23 mouse cellular contexts compared by ENCODE assay signal in genomic region chr12:41716946-41717345, GRCm38 (mm10).
A peak's percentile ranks its signal among the peaks of the same experiment; 100 is the strongest.
DNase-seq lines count a peak whose midpoint lies in the region; ATAC-seq and TF ChIP-seq lines count a peak whose summit lies in the region.
"Had no signal": no experiment of that assay in that cellular context is flagged by ENCODE, and none has a peak within 500 bp of the region (broad histone marks: within the 10 kb centered on the region; RNA-seq: fewer than 3 reads in every experiment).

No protein-coding gene starts in this region.

- H3K36me3 ChIP-seq in forebrain, embryonic 14.5 days (ENCODE audit: control insufficient read depth, insufficient read depth, low read length), result no peaks in the 10 kb centered on the region
- H3K36me3 ChIP-seq in forebrain, embryonic 10.5 days (replicated peaks), result no peaks in the 10 kb centered on the region
- no peaks in the 10 kb centered on the region for H3K36me3 ChIP-seq in ES-Bruce4 (ENCODE audit: control insufficient read depth, insufficient read depth, low read length, poor library complexity, severe bottlenecking)
- H3K36me3 ChIP-seq in ES-E14 (ENCODE audit: control insufficient read depth, insufficient read depth, low read length, poor library complexity, severe bottlenecking), result no peaks in the 10 kb centered on the region
- H3K36me3 ChIP-seq: embryonic facial prominence, embryonic 10.5 days; embryonic facial prominence, embryonic 12.5 days; forebrain, embryonic 12.5 days had no signal

- H3K4me1 ChIP-seq in forebrain, embryonic 14.5 days (ENCODE audit: control insufficient read depth, insufficient read depth, low read length), result no peaks in the 10 kb centered on the region
- peaks cover 4% of the 10 kb centered on the region; the same call in 1 of the 2 replicates for H3K4me1 ChIP-seq in forebrain, embryonic 10.5 days
- H3K4me1 ChIP-seq in ES-Bruce4 (ENCODE audit: control insufficient read depth, insufficient read depth, low read length) (no peaks in the 10 kb centered on the region), ES-E14 (ENCODE audit: control insufficient read depth in 2 of 2, insufficient read depth in 2 of 2, low read length in 2 of 2, poor library complexity in 1 of 2) (peaks cover 0 to 3% of the 10 kb centered on the region in 2 experiments; a peak in 1 of 4 replicates)
- H3K4me1 ChIP-seq: embryonic facial prominence, embryonic 10.5 days; embryonic facial prominence, embryonic 12.5 days; forebrain, embryonic 12.5 days had no signal

- no peak overlapping the region for H3K27ac ChIP-seq in forebrain, embryonic 14.5 days (ENCODE audit: low read depth, low read length)
- H3K27ac ChIP-seq in forebrain, embryonic 10.5 days, result no peak overlapping the region
- H3K27ac ChIP-seq in ES-Bruce4 (ENCODE audit: insufficient read depth, low read length) (no peak overlapping the region), ES-E14 (ENCODE audit: insufficient read depth, low read depth, low read length, poor library complexity, severe bottlenecking) (no peak overlapping the region)
- H3K27ac ChIP-seq: embryonic facial prominence, embryonic 10.5 days; embryonic facial prominence, embryonic 12.5 days; forebrain, embryonic 12.5 days had no signal

- TF ChIP-seq POLR2A in ES-Bruce4 (IDR thresholded peaks at IDR 0.05; ENCODE audit: insufficient read depth, low read length), result no peak

- DNase-seq in forebrain, embryonic 14.5 days (ENCODE audit: low spot score), result peak; percentile 38
- DNase-seq in forebrain, embryonic 10.5 days (ENCODE audit: extremely low spot score, low spot score), result no peak
- DNase-seq in ES-E14 (ENCODE audit: low read depth, low spot score) (peak; percentile 53), ZHBTc4 (ENCODE audit: low read depth, low spot score) (peak; percentile 88)
- DNase-seq in urinary bladder, postnatal 36 days (ENCODE audit: low spot score in 2 of 2), result no peak
- no peak for DNase-seq in heart, adult 11 months
- DNase-seq: adrenal gland, adult 2 months; adrenal gland, postnatal 10 days; adrenal gland, postnatal 25 days; B cell, adult 2 months; cerebellum, adult 11-12 months; cerebellum, adult 2 months; cerebellum, adult 9-10 months; cerebellum, postnatal 10 days; cerebellum, postnatal 25 days; forebrain, postnatal 0 days had no signal

- no peaks in the 10 kb centered on the region for H3K9me3 ChIP-seq in forebrain, embryonic 14.5 days (replicated peaks; ENCODE audit: control insufficient read depth, low read length)
- H3K9me3 ChIP-seq in forebrain, embryonic 10.5 days, result peaks cover 10% of the 10 kb centered on the region
- H3K9me3 ChIP-seq in ES-Bruce4 (replicated peaks; ENCODE audit: control insufficient read depth, insufficient read depth, low read length, poor library complexity, severe bottlenecking) (peaks cover 14% of the 10 kb centered on the region), ES-E14 (ENCODE audit: control insufficient read depth, insufficient read depth, low read depth, low read length) (no peaks in the 10 kb centered on the region; the same call in 1 of the 2 replicates)
- H3K9me3 ChIP-seq: forebrain, embryonic 12.5 days had no signal

- ATAC-seq in forebrain, embryonic 14.5 days, result peak; percentile 42; the same call in 1 of the 2 replicates
- ATAC-seq in monocyte, adult 5-6 weeks (replicated peaks; ENCODE audit: insufficient number of reproducible peaks, low FRiP score, low TSS enrichment, poor library complexity, severe bottlenecking), result no peak
- ATAC-seq: CD4-positive, CD25-positive, alpha-beta regulatory T cell, adult 4 months; forebrain, postnatal 0 days had no signal

- 0 out of 2 replicates have a peak, but pooled peaks have one; percentile 25 for TF ChIP-seq EP300 in ES-Bruce4 (IDR thresholded peaks at IDR 0.05; ENCODE audit: insufficient read depth, low read depth, low read length)

- WGBS in forebrain, embryonic 14.5 days, result 14% methylated on average over 1 of the region's 1 CpGs
- 21% methylated on average over 1 of the region's 1 CpGs for WGBS in forebrain, embryonic 10.5 days

- no peak overlapping the region for H3K9ac ChIP-seq in forebrain, embryonic 14.5 days (ENCODE audit: low read length)
- H3K9ac ChIP-seq in ES-Bruce4 (ENCODE audit: low read depth, poor library complexity, severe bottlenecking), result no peak overlapping the region
- no peak overlapping the region for H3K9ac ChIP-seq in ES-E14 (ENCODE audit: insufficient read depth, low read depth, low read length, poor library complexity, severe bottlenecking)
- H3K9ac ChIP-seq: embryonic facial prominence, embryonic 12.5 days; forebrain, embryonic 12.5 days; forebrain, postnatal 0 days had no signal

- in situ Hi-C loops in ES-E14 (cut with MboI; ENCODE audit: low sequenced_read_pairs in 2 of 2, unreplicated experiment in 2 of 2), result no loop called here

- H3K27me3 ChIP-seq in forebrain, embryonic 14.5 days (replicated peaks; ENCODE audit: control insufficient read depth, insufficient read depth, low read length), result no peaks in the 10 kb centered on the region
- H3K27me3 ChIP-seq in forebrain, embryonic 10.5 days (ENCODE audit: poor library complexity, severe bottlenecking), result no peaks in the 10 kb centered on the region
- no peaks in the 10 kb centered on the region for H3K27me3 ChIP-seq in ES-Bruce4 (ENCODE audit: control insufficient read depth, insufficient read depth, low read length, poor library complexity, severe bottlenecking)
- H3K27me3 ChIP-seq: CH12.LX; embryonic facial prominence, embryonic 12.5 days; forebrain, embryonic 12.5 days had no signal

- no peak overlapping the region for H3K4me3 ChIP-seq in forebrain, embryonic 14.5 days (ENCODE audit: low read depth, low read length)
- H3K4me3 ChIP-seq in forebrain, embryonic 10.5 days, result no peak overlapping the region
- H3K4me3 ChIP-seq in ES-Bruce4 (ENCODE audit: low read depth, low read length) (no peak overlapping the region), ES-E14 (ENCODE audit: insufficient read depth in 1 of 2, low read depth in 1 of 2, low read length in 2 of 2, poor library complexity in 1 of 2, severe bottlenecking in 1 of 2) (no peak overlapping the region)
- H3K4me3 ChIP-seq: embryonic facial prominence, embryonic 10.5 days; embryonic facial prominence, embryonic 12.5 days; forebrain, embryonic 12.5 days had no signal

- no peak for TF ChIP-seq CTCF in ES-Bruce4 (IDR thresholded peaks at IDR 0.05; ENCODE audit: low read depth, low read length)

- H3K4me2 ChIP-seq in forebrain, embryonic 14.5 days (ENCODE audit: low read length), result no peak overlapping the region
- H3K4me2 ChIP-seq: embryonic facial prominence, embryonic 12.5 days; forebrain, embryonic 12.5 days had no signal

TF ChIP-seq in ES-E14, 5 proteins besides CTCF, POLR2A, EP300 and RAD21:
- TF ChIP-seq ZNF384 (IDR thresholded peaks at IDR 0.05; ENCODE audit: low read depth, low read length) (no peak), MAFK (IDR thresholded peaks at IDR 0.05; ENCODE audit: insufficient read depth, low read depth, low read length) (no peak), ZC3H11A (IDR thresholded peaks at IDR 0.05; ENCODE audit: borderline replicate concordance, low read depth, low read length) (no peak), CHD2 (IDR thresholded peaks at IDR 0.05; ENCODE audit: low read depth, low read length) (0 out of 2 replicates have a peak, but pooled peaks have one; percentile 28)
TF ChIP-seq in ES-E14: peak in this region for 1.

Comparison
In these comparisons a context has a peak if more than half of its experiments do, and no peak if none do; other contexts are left out.
1. DNase-seq: peak in forebrain, embryonic 14.5 days (single experiment), ES-E14 (single experiment) and ZHBTc4 (single experiment); none in forebrain, embryonic 10.5 days (single experiment), urinary bladder, postnatal 36 days (0 of 2) and heart, adult 11 months (single experiment).